Mouse (Mus musculus): ENCODE measurements at regions not wholly inside any gene's neighbourhood (a gene's known extent, or its start where the extent isn't known, plus 50 kb on each side); places are given as distances from the start of the nearest gene placed in this dataset.

GRCm38 (mm10) chr2:19049877-19050731, 52.0 kb downstream of the 4930426L09Rik start:
- no peaks in the 10 kb centered on the region for H3K27me3 ChIP-seq (ENCODE audit: control insufficient read depth, insufficient read depth, insufficient read length)
- no peak overlapping the region for H3ac ChIP-seq (ENCODE audit: control insufficient read depth, insufficient read length)
- no peaks in the 10 kb centered on the region for H3K36me3 ChIP-seq (ENCODE audit: control insufficient read depth, insufficient read depth)
- no peak overlapping the region for H3K4me2 ChIP-seq (ENCODE audit: low read depth)
- no peak for TF ChIP-seq MYOD1 (IDR thresholded peaks at IDR 0.05; ENCODE audit: control insufficient read depth in 1 of 3, insufficient read length in 2 of 3, low read depth in 2 of 3)
- TF ChIP-seq MYOG (IDR thresholded peaks at IDR 0.05; ENCODE audit: control insufficient read depth in 1 of 3, insufficient read depth in 1 of 3, insufficient read length in 2 of 3, low read depth in 2 of 3): no peak
- no peak for TF ChIP-seq SRF (IDR thresholded peaks at IDR 0.05; ENCODE audit: control insufficient read depth, insufficient read length, low read depth)
- no peak for TF ChIP-seq USF1 (IDR thresholded peaks at IDR 0.05; ENCODE audit: low read depth)
- TF ChIP-seq POLR2AphosphoS2 (IDR thresholded peaks at IDR 0.05; ENCODE audit: insufficient read length, low read depth): no peak
- no peak for TF ChIP-seq CEBPB (IDR thresholded peaks at IDR 0.05; ENCODE audit: insufficient read depth, poor library complexity, severe bottlenecking)
- no peak for TF ChIP-seq E2F4 (IDR thresholded peaks at IDR 0.05; ENCODE audit: insufficient read depth)
- TF ChIP-seq TCF12 (IDR thresholded peaks at IDR 0.05; ENCODE audit: insufficient read depth, poor library complexity, severe bottlenecking): no peak
- no peaks in the 10 kb centered on the region for H3K79me2 ChIP-seq (ENCODE audit: control insufficient read depth, insufficient read depth)
- no peak overlapping the region for H3K4me3 ChIP-seq

- TF ChIP-seq POLR2AphosphoS2 (IDR thresholded peaks at IDR 0.05; ENCODE audit: insufficient read length, low read depth) (no peak), MAX (IDR thresholded peaks at IDR 0.05; ENCODE audit: low read depth) (no peak)
Measured at GRCm38 (mm10) chr2:19055500-19055899, 57.4 kb downstream of the 4930426L09Rik start.

DNA sequence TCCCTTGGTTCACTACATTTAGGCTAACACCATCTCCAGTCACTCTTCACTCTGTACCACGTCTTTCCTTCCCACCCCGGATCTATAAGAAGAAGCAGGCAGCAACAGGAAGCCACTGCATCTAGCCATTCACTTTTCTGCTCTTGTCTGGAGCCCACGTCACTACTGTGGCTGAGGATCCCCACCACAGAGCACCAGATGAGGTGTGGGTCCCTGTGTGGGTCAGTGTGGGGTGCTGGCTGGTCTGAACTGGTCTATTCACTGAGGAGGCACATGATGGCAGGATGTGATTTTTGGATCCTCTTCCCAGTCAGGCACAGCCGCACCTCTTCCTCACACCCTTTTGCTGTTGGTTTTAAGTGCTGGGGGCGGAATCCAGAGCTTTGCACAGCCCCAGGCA, 59.7 kb downstream of the 4930426L09Rik start:
- H3K27me3 ChIP-seq (ENCODE audit: control insufficient read depth, insufficient read depth, insufficient read length): no peaks in the 10 kb centered on the region
- H3ac ChIP-seq (ENCODE audit: control insufficient read depth, insufficient read length): no peak overlapping the region
- no peaks in the 10 kb centered on the region for H3K79me2 ChIP-seq (ENCODE audit: control insufficient read depth, insufficient read depth)
- no peaks in the 10 kb centered on the region for H3K36me3 ChIP-seq (ENCODE audit: control insufficient read depth, insufficient read depth)
- TF ChIP-seq SRF (IDR thresholded peaks at IDR 0.05; ENCODE audit: control insufficient read depth, insufficient read length, low read depth): no peak
- no peak for TF ChIP-seq E2F4 (IDR thresholded peaks at IDR 0.05; ENCODE audit: insufficient read depth)
- no peak for TF ChIP-seq MYOG (IDR thresholded peaks at IDR 0.05; ENCODE audit: control insufficient read depth in 1 of 3, insufficient read depth in 1 of 3, insufficient read length in 2 of 3, low read depth in 2 of 3)
- TF ChIP-seq MAX (IDR thresholded peaks at IDR 0.05; ENCODE audit: low read depth): no peak
- no peak for TF ChIP-seq MYOD1 (IDR thresholded peaks at IDR 0.05; ENCODE audit: control insufficient read depth in 1 of 3, insufficient read length in 2 of 3, low read depth in 2 of 3)
- TF ChIP-seq REST (IDR thresholded peaks at IDR 0.05; ENCODE audit: insufficient read depth, insufficient read length): no peak
- no peak for TF ChIP-seq CEBPB (IDR thresholded peaks at IDR 0.05; ENCODE audit: insufficient read depth, poor library complexity, severe bottlenecking)
- TF ChIP-seq POLR2AphosphoS2 (IDR thresholded peaks at IDR 0.05; ENCODE audit: insufficient read length, low read depth): no peak
- no peak for TF ChIP-seq POLR2A (IDR thresholded peaks at IDR 0.05; ENCODE audit: insufficient read length, low read depth)
- TF ChIP-seq TCF12 (IDR thresholded peaks at IDR 0.05; ENCODE audit: insufficient read depth, poor library complexity, severe bottlenecking): no peak
- no peak for TF ChIP-seq USF1 (IDR thresholded peaks at IDR 0.05; ENCODE audit: low read depth)
- TF ChIP-seq TCF3 (IDR thresholded peaks at IDR 0.05; ENCODE audit: insufficient read length, low read depth): no peak
- no peak overlapping the region for H3K4me3 ChIP-seq
- no peak overlapping the region for H3K4me2 ChIP-seq (ENCODE audit: low read depth)

More at GRCm38 (mm10) chr2:19055500-19055899, 57.4 kb downstream of the 4930426L09Rik start:
- H3K79me2 ChIP-seq (ENCODE audit: control insufficient read depth, insufficient read depth): no peaks in the 10 kb centered on the region
- no peak overlapping the region for H3ac ChIP-seq (ENCODE audit: control insufficient read depth, insufficient read length)
- H3K4me2 ChIP-seq (ENCODE audit: low read depth): no peak overlapping the region
- H3K36me3 ChIP-seq (ENCODE audit: control insufficient read depth, insufficient read depth): no peaks in the 10 kb centered on the region
- no peak overlapping the region for H3K4me3 ChIP-seq
- H3K27me3 ChIP-seq (ENCODE audit: control insufficient read depth, insufficient read depth, insufficient read length): no peaks in the 10 kb centered on the region

DNA sequence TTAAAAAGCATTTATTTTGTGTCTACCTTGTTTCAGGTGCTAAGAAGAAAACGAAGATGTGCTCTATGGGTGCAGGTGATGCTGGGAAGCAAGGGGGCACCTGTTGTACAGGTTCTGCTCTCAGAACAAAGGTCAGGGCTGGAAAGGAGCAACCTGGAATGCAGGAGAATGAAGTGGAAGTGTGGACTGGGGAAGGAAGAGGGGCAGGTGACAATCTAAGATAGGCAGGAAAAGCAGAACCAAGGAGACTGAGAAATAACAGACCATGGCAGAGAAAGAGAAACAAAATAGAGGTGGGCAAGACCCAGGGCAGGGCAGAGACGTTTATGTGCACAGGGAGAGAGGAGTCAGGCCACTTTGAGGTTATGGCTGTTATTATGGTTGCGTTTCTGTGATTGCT, 60.6 kb downstream of the 4930426L09Rik start:
- no peaks in the 10 kb centered on the region for H3K36me3 ChIP-seq (ENCODE audit: control insufficient read depth, insufficient read depth)
- H3K4me3 ChIP-seq: no peak overlapping the region
- no peak for TF ChIP-seq USF1 (IDR thresholded peaks at IDR 0.05; ENCODE audit: low read depth)
- no peak for TF ChIP-seq MAX (IDR thresholded peaks at IDR 0.05; ENCODE audit: low read depth)
- TF ChIP-seq REST (IDR thresholded peaks at IDR 0.05; ENCODE audit: insufficient read depth, insufficient read length): no peak
- TF ChIP-seq MYOD1 (IDR thresholded peaks at IDR 0.05; ENCODE audit: control insufficient read depth in 1 of 3, insufficient read length in 2 of 3, low read depth in 2 of 3): no peak
- no peak for TF ChIP-seq POLR2AphosphoS2 (IDR thresholded peaks at IDR 0.05; ENCODE audit: insufficient read length, low read depth)
- no peak for TF ChIP-seq TCF3 (IDR thresholded peaks at IDR 0.05; ENCODE audit: insufficient read length, low read depth)
- TF ChIP-seq POLR2A (IDR thresholded peaks at IDR 0.05; ENCODE audit: insufficient read length, low read depth): no peak
- no peak for TF ChIP-seq CEBPB (IDR thresholded peaks at IDR 0.05; ENCODE audit: insufficient read depth, poor library complexity, severe bottlenecking)
- no peak for TF ChIP-seq SRF (IDR thresholded peaks at IDR 0.05; ENCODE audit: control insufficient read depth, insufficient read length, low read depth)
- no peak overlapping the region for H3K4me2 ChIP-seq (ENCODE audit: low read depth)
- no peak overlapping the region for H3ac ChIP-seq (ENCODE audit: control insufficient read depth, insufficient read length)
- no peaks in the 10 kb centered on the region for H3K79me2 ChIP-seq (ENCODE audit: control insufficient read depth, insufficient read depth)
- no peaks in the 10 kb centered on the region for H3K27me3 ChIP-seq (ENCODE audit: control insufficient read depth, insufficient read depth, insufficient read length)

DNA sequence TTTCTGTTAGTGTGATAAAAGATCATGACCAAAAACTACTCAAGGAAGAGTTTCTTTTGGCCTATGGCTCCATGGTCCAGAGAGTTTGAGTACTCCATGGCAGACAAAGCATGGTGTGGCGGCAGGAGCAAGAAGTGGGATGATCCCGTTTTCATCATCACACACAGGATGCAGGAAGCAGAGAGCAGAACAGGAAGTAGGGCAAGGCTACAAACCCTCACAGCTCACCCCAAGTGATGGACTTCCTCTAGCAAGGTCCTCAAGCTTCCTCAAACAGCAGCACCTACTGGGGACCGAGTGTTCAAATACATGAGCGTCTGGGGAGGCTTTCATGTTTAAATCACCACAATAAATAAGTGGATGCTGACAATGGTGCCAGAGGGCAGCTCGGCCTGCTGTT, 61.1 kb downstream of the 4930426L09Rik start:
- no peaks in the 10 kb centered on the region for H3K79me2 ChIP-seq (ENCODE audit: control insufficient read depth, insufficient read depth)
- H3K27me3 ChIP-seq (ENCODE audit: control insufficient read depth, insufficient read depth, insufficient read length): no peaks in the 10 kb centered on the region
- TF ChIP-seq POLR2AphosphoS2 (IDR thresholded peaks at IDR 0.05; ENCODE audit: insufficient read length, low read depth): no peak
- TF ChIP-seq SRF (IDR thresholded peaks at IDR 0.05; ENCODE audit: control insufficient read depth, insufficient read length, low read depth): no peak
- no peak for TF ChIP-seq REST (IDR thresholded peaks at IDR 0.05; ENCODE audit: insufficient read depth, insufficient read length)
- TF ChIP-seq MYOD1 (IDR thresholded peaks at IDR 0.05; ENCODE audit: control insufficient read depth in 1 of 3, insufficient read length in 2 of 3, low read depth in 2 of 3): no peak
- no peak for TF ChIP-seq CEBPB (IDR thresholded peaks at IDR 0.05; ENCODE audit: insufficient read depth, poor library complexity, severe bottlenecking)
- no peak for TF ChIP-seq TCF12 (IDR thresholded peaks at IDR 0.05; ENCODE audit: insufficient read depth, poor library complexity, severe bottlenecking)
- TF ChIP-seq TCF3 (IDR thresholded peaks at IDR 0.05; ENCODE audit: insufficient read length, low read depth): no peak
- H3K36me3 ChIP-seq (ENCODE audit: control insufficient read depth, insufficient read depth): no peaks in the 10 kb centered on the region
- H3ac ChIP-seq (ENCODE audit: control insufficient read depth, insufficient read length): no peak overlapping the region
- H3K4me2 ChIP-seq (ENCODE audit: low read depth): no peak overlapping the region
- no peak overlapping the region for H3K4me3 ChIP-seq
